Mouse (Mus musculus): Measurements from ENCODE around the gene Wdr83os.

DNA sequence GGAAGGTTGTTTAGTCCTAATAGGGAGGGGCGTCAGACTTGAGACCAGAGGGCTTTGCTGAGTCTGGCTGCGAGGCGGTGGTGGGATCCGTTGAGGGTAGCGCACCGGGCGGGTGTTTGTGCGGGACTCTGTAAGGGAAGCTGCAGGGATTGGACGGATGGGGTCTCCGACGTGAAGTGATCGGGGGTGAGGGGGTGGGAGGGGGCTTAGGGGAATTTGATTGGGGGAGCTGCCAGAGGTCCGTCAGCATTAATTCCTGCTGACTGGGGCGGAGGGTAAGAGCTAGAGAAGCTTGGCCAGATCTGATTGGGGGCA lies 43.2 kb upstream of the Wdr83os start:
- no peak for TF ChIP-seq CTCF (IDR thresholded peaks at IDR 0.05; ENCODE audit: low read depth)
- TF ChIP-seq EP300 (IDR thresholded peaks at IDR 0.05; ENCODE audit: low read depth) = no peak
